Mouse (Mus musculus): Measurements from ENCODE around the gene Haspin. TPM values are rescaled to one million over a fixed set of nuclear protein-coding genes. Genes with fewer than 3 reads are reported as not detected.

Gene Haspin
- total RNA-seq, 2 experiments from 2014 or later: 0.18 to 0.25 TPM

- intact Hi-C loops (cut with DNase I): no loop called here
- no peak for DNase-seq (ENCODE audit: low spot score in 2 of 2)
Measured at GRCm38 (mm10) chr11:73092877-73093276, 45.2 kb downstream of the Haspin start.

- DNase-seq (ENCODE audit: low spot score in 2 of 2): no peak
- intact Hi-C loops (cut with DNase I): no loop called here
Measured at GRCm38 (mm10) chr11:73092057-73092456, 46.0 kb downstream of the Haspin start.

- intact Hi-C loops (cut with DNase I): no loop called here
- DNase-seq (ENCODE audit: low spot score in 2 of 2): no peak
Measured at GRCm38 (mm10) chr11:73090826-73091225, 47.3 kb downstream of the Haspin start.

- DNase-seq (ENCODE audit: low spot score in 2 of 2): no peak
- intact Hi-C loops (cut with DNase I): no loop called here
Measured at GRCm38 (mm10) chr11:73090283-73090682, 47.8 kb downstream of the Haspin start, which contains the start of gene Itgae. Gene Itgae (plus strand): TSS chr11:73090583.

GRCm38 (mm10) chr11:73087700-73088480 is 50.2 kb downstream of the Haspin start:
- intact Hi-C loops (cut with DNase I): no loop called here
- DNase-seq (ENCODE audit: low spot score in 2 of 2): no peak

Other genes with a start within 250 kb of the Haspin start
- 1 to 10 TPM; 5.9 to 6.0 TPM for gene Atp2a3, start 177.1 kb downstream of the Haspin start, total RNA-seq (2021)
- gene P2rx1, start 139.2 kb downstream of the Haspin start, total RNA-seq (2021): under 1 TPM; 0.36 to 0.62 TPM
- 100 to 1,000 TPM; 102 to 106 TPM for gene Camkk1, start 119.3 kb downstream of the Haspin start, total RNA-seq (2021)
- 10 to 100 TPM in 1 of 2 experiments, 1 to 10 TPM in 1; 7.5 to 10.6 TPM for gene Ncbp3, start 90.5 kb downstream of the Haspin start, total RNA-seq (2021)
- under 1 TPM; 0.14 to 0.17 TPM for gene Itgae, start 47.7 kb downstream of the Haspin start, total RNA-seq (2021)
- under 1 TPM; 0.54 to 0.72 TPM for gene P2rx5, start 22.1 kb upstream of the Haspin start, total RNA-seq (2021)
- gene Emc6, start 38.7 kb upstream of the Haspin start, total RNA-seq (2021): 10 to 100 TPM; 54.4 to 58.8 TPM
- 1 to 10 TPM; 6.9 to 9.3 TPM for gene Tax1bp3, start 38.8 kb upstream of the Haspin start, total RNA-seq (2021)
- 10 to 100 TPM; 15.4 to 24.9 TPM for gene Ctns, start 60.7 kb upstream of the Haspin start, total RNA-seq (2021)
- 1 to 10 TPM; 3.1 TPM for gene Shpk, start 61.2 kb upstream of the Haspin start, total RNA-seq (2021)
- not detected for gene Trpv1, start 96.0 kb upstream of the Haspin start, total RNA-seq (2021)
- under 1 TPM; 0.35 to 0.39 TPM for gene Trpv3, start 129.1 kb upstream of the Haspin start, total RNA-seq (2021)
- gene Aspa, start 191.3 kb upstream of the Haspin start, total RNA-seq (2021): 10 to 100 TPM; 12.0 to 17.3 TPM
- gene Gm49340, start 191.4 kb upstream of the Haspin start, total RNA-seq (2021): not detected
- gene Spata22, start 191.4 kb upstream of the Haspin start, total RNA-seq (2021): not detected
- gene Olfr20, start 212.5 kb upstream of the Haspin start, total RNA-seq (2021): not detected
- gene Olfr376, start 233.0 kb upstream of the Haspin start, total RNA-seq (2021): not detected

Measured in left cerebral cortex, postnatal 36 days (tissue).